Comparison of ENCODE assay signal across 14 mouse cellular contexts in the genomic region with DNA sequence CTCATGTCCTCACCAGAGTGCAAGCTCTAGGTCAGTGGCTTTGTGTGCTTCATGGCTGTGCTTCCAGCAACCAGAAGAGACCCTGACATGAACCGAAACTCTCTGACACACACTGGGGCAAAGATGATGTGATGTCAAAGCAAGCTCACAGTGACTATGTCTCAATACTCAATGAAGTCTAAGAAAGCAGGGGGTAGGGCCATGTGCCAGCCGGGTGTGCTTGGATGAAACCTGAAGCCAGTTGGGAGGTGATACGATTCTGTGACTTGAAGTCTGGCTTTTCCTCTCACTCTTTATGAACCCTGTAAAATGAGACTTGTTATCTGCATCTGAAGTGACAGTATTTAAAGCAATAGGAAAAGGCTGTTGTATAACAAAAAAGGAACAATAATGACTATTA.
"Had no signal": no experiment of that assay in that cellular context is flagged by ENCODE, and none has a peak within 500 bp of the region (broad histone marks: within the 10 kb centered on the region; RNA-seq: fewer than 3 reads in every experiment).

No protein-coding gene starts in this region.

- H3K9me3 ChIP-seq: lung, embryonic 15.5 days; midbrain, embryonic 10.5 days; neural tube, embryonic 13.5 days had no signal

- H3K27ac ChIP-seq: layer of hippocampus, adult 2 months; limb, embryonic 12.5 days; liver, embryonic 13.5 days; midbrain, embryonic 10.5 days; neural tube, embryonic 13.5 days had no signal

- H3K27me3 ChIP-seq: limb, embryonic 12.5 days; liver, embryonic 13.5 days; lung, embryonic 15.5 days; neural tube, embryonic 13.5 days had no signal

- H3K4me3 ChIP-seq: layer of hippocampus, adult 2 months; limb, embryonic 12.5 days; liver, embryonic 13.5 days; lung, embryonic 15.5 days; midbrain, embryonic 10.5 days; neural tube, embryonic 13.5 days had no signal

- H3K4me2 ChIP-seq: limb, embryonic 12.5 days; liver, embryonic 13.5 days; lung, embryonic 15.5 days; neural tube, embryonic 13.5 days had no signal

- H3K9ac ChIP-seq: limb, embryonic 12.5 days; liver, embryonic 13.5 days; lung, embryonic 15.5 days; neural tube, embryonic 13.5 days had no signal

- ATAC-seq: midbrain, embryonic 16.5 days had no signal

- H3K4me1 ChIP-seq: neural tube, embryonic 13.5 days had no signal

- DNase-seq: kidney, adult 11 months; kidney, postnatal 10 days; kidney, postnatal 4 days; liver; liver, embryonic 13.5 days; retina, postnatal 1 day; right cerebral cortex, postnatal 4 days; spleen, adult 18-20 months had no signal

- H3K36me3 ChIP-seq: limb, embryonic 12.5 days; lung, embryonic 15.5 days; midbrain, embryonic 10.5 days; neural tube, embryonic 13.5 days had no signal
